Mouse (Mus musculus) forebrain, embryonic 12.5 days (tissue): Measurements from ENCODE around the gene Sh3pxd2a. TPM values are rescaled to one million over a fixed set of nuclear protein-coding genes. Genes with fewer than 3 reads are reported as not detected.

Source experiments
- ATAC-seq: fragments of 200-750 bp; cut with Nextera tagmentation; 2 replicates; pipeline ENCODE4 v1.8.0; 2017; ENCODE audit warnings: moderate TSS enrichment; ENCODE audit not compliant: low FRiP score
- H3K27ac ChIP-seq: fragments of 300-500 bp; sonication (generic); 2 replicates; pipeline ENCODE4 v1.5.1; 2016; ENCODE audit warnings: mild to moderate bottlenecking
- H3K27me3 ChIP-seq: fragments of 300-500 bp; sonication (generic); 2 replicates; pipeline ENCODE4 v1.6.1; 2016; ENCODE audit warnings: mild to moderate bottlenecking
- H3K36me3 ChIP-seq: fragments of 300-500 bp; sonication (generic); replicated peaks from 2 replicates; pipeline ENCODE4 v1.6.1; 2016; ENCODE audit warnings: mild to moderate bottlenecking
- H3K4me1 ChIP-seq: fragments of 300-500 bp; sonication (generic); 2 replicates; pipeline ENCODE4 v1.6.1; 2016
- H3K4me2 ChIP-seq: fragments of 300-500 bp; sonication (generic); 2 replicates; pipeline ENCODE4 v1.6.1; 2016; ENCODE audit warnings: mild to moderate bottlenecking, moderate library complexity
- H3K4me3 ChIP-seq: fragments of 300-500 bp; sonication (generic); replicated peaks from 2 replicates; pipeline ENCODE4 v1.5.1; 2016; ENCODE audit warnings: mild to moderate bottlenecking
- H3K9ac ChIP-seq: fragments of 300-500 bp; sonication (generic); 2 replicates; pipeline ENCODE4 v1.6.1; 2016; ENCODE audit warnings: mild to moderate bottlenecking
- H3K9me3 ChIP-seq: fragments of 300-500 bp; sonication (generic); 2 replicates; pipeline ENCODE4 v1.6.1; 2016
- WGBS: fragments of 180-500 bp; shearing (Covaris S2); methylation state at CpG from one replicate; pipeline ENCODE4 v1.1.7; 2016; 5-methylcytosine and 5-hydroxymethylcytosine counted together
- polyA plus RNA-seq: library from polyadenylated mRNA; unstranded; fragments of >200 nt; fragmentation: Nextera tagmentation; extraction: Ambion mirVana; gene quantifications from 2 replicates; pipeline ENCODE4 v1.2.1, GENCODE M21; 2016

The Sh3pxd2a gene
- polyA plus RNA-seq, 1 experiment from 2014 or later: 3.7 TPM

DNA sequence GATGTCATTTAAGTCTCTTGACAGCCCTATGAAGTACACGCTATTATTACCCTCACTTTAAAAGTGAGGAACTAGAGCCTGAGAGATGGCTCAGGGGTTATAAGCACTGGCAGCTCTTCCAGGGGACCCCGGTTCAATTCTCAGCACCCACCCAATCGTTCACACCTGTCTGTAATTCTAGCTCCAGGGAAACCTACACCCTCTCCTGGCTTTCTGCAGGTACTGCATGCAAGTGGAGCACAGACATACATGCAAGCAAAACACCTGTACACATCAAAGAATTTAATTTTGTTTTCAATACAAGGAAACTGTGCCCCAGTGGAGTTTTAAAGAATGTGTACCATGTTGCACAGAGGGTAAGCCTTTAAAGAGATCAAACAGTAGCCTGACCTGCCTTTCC is 2.4 kb downstream of the Sh3pxd2a start:
- ATAC-seq: no peak
- peaks cover 49% of the 10 kb centered on the region for H3K4me1 ChIP-seq
- H3K27ac ChIP-seq: no peak overlapping the region
- no peaks in the 10 kb centered on the region; the same call in 1 of the 2 replicates for H3K36me3 ChIP-seq
- 93% methylated on average over 3 of the region's 3 CpGs for WGBS
- 0 out of 2 replicates have a peak, but pooled peaks cover 4% of the 10 kb centered on the region for H3K9me3 ChIP-seq
- H3K9ac ChIP-seq: no peak overlapping the region
- H3K4me3 ChIP-seq: no peak overlapping the region
- H3K27me3 ChIP-seq: peaks cover 6% of the 10 kb centered on the region; the same call in 1 of the 2 replicates
- no peak overlapping the region for H3K4me2 ChIP-seq

DNA sequence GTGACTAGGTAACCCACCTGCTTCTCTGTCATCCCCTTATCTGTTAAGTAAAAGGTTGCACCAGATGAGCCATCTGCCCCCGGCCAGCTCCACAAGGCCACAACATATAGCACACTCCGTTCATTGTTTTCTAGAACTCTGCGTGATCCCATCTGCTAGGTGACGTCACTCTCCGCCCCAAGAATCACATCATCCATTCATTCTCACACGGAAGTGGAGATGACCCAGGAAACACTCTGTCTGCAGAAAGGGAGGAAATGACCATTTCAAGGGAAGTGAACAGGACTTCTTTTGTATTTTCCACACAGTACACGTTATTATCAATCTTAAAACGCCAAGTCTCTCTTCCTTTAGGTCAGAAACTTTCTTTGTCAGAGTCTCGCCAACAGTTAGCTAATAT is 2.8 kb downstream of the Sh3pxd2a start:
- Histone ChIP-seq H3K27me3 (peaks cover 6% of the 10 kb centered on the region; the same call in 1 of the 2 replicates), H3K4me2 (no peak overlapping the region), H3K9ac (no peak overlapping the region), H3K9me3 (0 out of 2 replicates have a peak, but pooled peaks cover 4% of the 10 kb centered on the region), H3K27ac (no peak overlapping the region), H3K4me3 (no peak overlapping the region), H3K36me3 (no peaks in the 10 kb centered on the region; the same call in 1 of the 2 replicates), H3K4me1 (peaks cover 53% of the 10 kb centered on the region)
- ATAC-seq: no peak
- 85% methylated on average over 9 of the region's 9 CpGs for WGBS

DNA sequence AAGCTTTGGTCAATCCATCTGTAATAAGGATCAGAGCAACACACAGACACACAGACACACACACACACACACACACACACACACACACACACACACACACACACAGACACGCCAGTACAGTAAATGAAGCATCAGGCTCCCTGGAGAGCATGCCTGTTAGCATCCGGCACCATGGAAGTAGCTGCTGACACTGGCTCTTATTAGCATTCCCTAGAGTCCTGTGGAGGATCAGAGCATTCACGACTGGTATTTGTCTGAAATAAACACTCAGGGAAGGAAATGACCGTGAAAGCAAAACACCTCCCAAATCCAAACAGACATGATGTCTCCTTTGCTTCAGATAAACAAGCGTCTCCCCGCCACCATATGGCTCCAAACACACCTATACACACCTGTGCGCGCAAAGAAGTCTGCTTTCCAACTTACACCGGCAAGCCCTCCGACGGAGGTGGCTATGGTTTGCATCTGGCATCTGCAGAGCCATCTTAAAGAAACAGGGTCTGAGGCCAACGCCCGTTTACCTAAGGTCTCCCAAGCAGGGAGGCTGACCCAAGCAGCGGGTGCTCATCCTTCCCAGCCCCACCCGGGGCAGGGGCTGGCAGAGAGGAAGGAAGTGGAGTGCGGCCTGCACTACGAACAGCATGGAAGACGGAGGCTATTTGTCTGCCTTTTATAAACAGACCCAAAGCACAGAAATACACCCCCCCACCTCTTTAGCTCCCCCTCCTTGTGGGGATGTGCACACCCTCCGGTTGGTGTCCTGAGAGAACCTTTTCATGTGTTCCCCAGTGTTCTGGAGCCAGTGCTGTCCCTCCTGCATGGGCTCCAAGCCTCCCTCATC is 3.9 kb downstream of the Sh3pxd2a start:
- peaks cover 56% of the 10 kb centered on the region for H3K4me1 ChIP-seq
- WGBS: 73% methylated on average over 19 of the region's 19 CpGs

DNA sequence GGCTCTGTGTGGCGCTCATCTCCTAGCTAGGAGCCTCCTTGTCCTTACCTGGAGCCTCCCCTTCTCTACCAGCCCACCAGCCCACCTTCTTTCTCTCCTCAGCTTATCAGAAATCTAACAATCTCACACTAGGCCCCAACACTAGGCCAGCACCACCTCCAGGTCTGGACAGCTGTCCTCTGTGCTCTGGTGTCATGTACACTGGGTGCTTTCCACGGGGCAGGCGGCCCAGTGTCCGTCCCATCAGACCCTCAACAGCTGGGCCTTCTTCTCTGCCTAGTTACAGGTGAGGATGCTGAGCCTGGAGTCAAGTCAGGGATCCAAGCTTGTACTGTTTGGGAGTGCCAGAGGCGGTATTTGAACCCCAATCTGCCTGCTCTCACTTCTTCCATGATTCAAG is 5.0 kb downstream of the Sh3pxd2a start:
- no peak for ATAC-seq
- Histone ChIP-seq H3K4me2 (no peak overlapping the region), H3K27me3 (no peaks in the 10 kb centered on the region), H3K4me3 (no peak overlapping the region), H3K4me1 (peaks cover 56% of the 10 kb centered on the region), H3K27ac (no peak overlapping the region), H3K9me3 (0 out of 2 replicates have a peak, but pooled peaks cover 4% of the 10 kb centered on the region), H3K9ac (no peak overlapping the region), H3K36me3 (no peaks in the 10 kb centered on the region; the same call in 1 of the 2 replicates)
- 86% methylated on average over 5 of the region's 5 CpGs for WGBS

More for the DNA sequence above, 3.9 kb downstream of the Sh3pxd2a start:
- 0 out of 2 replicates have a peak, but pooled peaks cover 4% of the 10 kb centered on the region for H3K9me3 ChIP-seq
- H3K27me3 ChIP-seq: no peaks in the 10 kb centered on the region
- no peak for ATAC-seq
- no peaks in the 10 kb centered on the region; the same call in 1 of the 2 replicates for H3K36me3 ChIP-seq
- no peak overlapping the region for H3K27ac ChIP-seq
- no peak overlapping the region for H3K4me2 ChIP-seq
- H3K4me3 ChIP-seq: no peak overlapping the region
- H3K9ac ChIP-seq: 0 out of 2 replicates have a peak overlapping the region, but pooled peaks have one; percentile 12

DNA sequence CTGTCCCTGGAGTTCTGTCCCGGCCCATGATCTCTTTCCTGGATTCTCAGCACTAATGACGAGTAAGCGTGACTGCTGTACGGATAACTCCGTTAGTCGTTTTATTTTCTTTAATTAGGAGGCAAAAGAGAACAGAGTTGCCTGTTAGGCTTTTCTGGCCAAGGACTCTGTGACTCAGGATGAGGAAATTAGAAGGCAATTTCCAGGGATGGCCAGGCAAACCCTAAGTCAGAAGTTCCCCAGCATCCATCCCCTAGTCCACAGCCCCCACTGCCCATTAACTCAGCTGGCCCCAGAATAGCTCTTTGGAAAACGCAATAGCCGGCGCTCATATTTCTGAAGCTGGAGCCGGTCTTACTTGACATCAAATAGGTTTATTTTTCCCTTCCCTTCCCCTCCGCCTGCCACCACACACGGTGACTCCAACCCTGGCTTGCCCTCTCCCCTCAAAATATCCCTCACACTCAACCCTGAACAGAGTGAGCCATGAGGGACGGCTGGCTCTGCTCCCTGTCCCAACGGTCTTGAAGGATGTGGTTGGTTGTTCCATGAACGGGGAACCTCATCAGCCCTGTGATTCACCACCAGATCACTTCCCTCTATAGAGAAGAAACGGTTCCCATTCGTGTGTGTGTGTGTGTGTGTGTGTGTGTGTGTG is 5.6 kb downstream of the Sh3pxd2a start:
- Histone ChIP-seq H3K4me2 (no peak overlapping the region), H3K4me1 (peaks cover 59% of the 10 kb centered on the region), H3K36me3 (no peaks in the 10 kb centered on the region; the same call in 1 of the 2 replicates), H3K9me3 (0 out of 2 replicates have a peak, but pooled peaks cover 4% of the 10 kb centered on the region), H3K27ac (no peak overlapping the region), H3K9ac (no peak overlapping the region), H3K27me3 (no peaks in the 10 kb centered on the region), H3K4me3 (no peak overlapping the region)
- no peak for ATAC-seq
- 74% methylated on average over 17 of the region's 17 CpGs for WGBS

DNA sequence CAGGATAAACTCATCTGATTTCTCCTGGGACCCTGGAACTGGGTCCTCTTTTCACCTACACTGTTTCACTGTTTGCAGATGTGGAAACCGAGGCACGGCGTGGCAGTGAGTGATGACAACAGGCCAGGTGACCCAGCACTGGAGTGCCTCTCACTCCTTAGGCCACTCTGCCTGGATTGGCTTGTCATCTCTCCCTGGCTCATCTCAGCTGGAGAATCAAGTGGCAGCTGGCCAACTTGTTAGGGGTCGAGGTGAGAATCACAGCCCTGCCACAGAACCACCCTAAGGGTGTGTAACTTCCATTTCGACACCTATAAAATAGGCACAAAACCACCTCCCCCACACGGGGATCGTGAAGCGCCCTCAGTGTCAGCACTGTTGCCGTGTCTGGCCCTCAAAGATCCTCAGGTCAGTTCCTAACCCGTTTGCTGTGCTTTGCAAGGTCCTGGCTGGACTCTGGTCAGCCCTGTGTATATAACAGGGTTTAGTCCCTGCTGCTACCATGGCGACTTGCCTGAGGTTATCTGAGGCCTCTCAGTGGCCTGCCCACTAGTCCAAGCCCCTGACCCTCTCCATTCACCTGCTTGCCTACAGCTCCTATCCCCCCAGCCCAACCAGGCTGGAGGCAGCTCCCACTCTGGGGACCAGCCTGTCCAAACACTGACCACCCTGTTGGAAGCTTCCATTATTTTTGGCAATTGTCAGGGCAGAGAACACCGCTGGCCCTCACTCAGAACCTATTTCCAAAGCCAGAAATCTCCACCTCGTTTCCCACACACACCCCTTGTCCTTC is 6.3 kb downstream of the Sh3pxd2a start:
- WGBS: 69% methylated on average over 13 of the region's 13 CpGs
- Histone ChIP-seq H3K27ac (no peak overlapping the region), H3K36me3 (no peaks in the 10 kb centered on the region; the same call in 1 of the 2 replicates), H3K27me3 (no peaks in the 10 kb centered on the region), H3K4me1 (peaks cover 55% of the 10 kb centered on the region), H3K9ac (no peak overlapping the region), H3K4me3 (no peak overlapping the region), H3K9me3 (0 out of 2 replicates have a peak, but pooled peaks cover 4% of the 10 kb centered on the region), H3K4me2 (no peak overlapping the region)
- ATAC-seq: no peak

DNA sequence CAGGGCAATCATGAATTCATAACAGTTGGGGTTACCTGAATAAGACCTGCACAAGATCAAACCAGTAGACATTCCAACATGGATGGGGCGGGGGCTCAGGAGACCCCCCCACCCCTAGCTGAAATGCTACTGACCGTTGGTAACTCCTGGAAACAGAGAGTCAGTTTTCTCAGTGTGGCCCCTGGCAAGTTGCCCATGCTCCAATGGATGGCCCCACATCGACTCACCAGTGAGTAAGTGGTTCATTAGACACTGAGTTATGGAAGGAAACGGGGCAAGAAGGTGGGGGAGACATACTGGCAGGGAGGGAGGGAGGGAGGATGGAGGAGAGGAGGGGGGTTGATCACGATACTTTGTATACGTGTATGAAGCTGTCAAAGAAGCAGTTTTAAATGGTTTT is 8.2 kb downstream of the Sh3pxd2a start:
- H3K27me3 ChIP-seq: no peaks in the 10 kb centered on the region
- no peak overlapping the region for H3K27ac ChIP-seq
- H3K4me1 ChIP-seq: peaks cover 50% of the 10 kb centered on the region
- no peak overlapping the region for H3K4me3 ChIP-seq
- no peak overlapping the region for H3K4me2 ChIP-seq
- H3K9ac ChIP-seq: no peak overlapping the region
- H3K9me3 ChIP-seq: no peaks in the 10 kb centered on the region
- H3K36me3 ChIP-seq: no peaks in the 10 kb centered on the region
- ATAC-seq: no peak
- WGBS: 71% methylated on average over 6 of the region's 6 CpGs

DNA sequence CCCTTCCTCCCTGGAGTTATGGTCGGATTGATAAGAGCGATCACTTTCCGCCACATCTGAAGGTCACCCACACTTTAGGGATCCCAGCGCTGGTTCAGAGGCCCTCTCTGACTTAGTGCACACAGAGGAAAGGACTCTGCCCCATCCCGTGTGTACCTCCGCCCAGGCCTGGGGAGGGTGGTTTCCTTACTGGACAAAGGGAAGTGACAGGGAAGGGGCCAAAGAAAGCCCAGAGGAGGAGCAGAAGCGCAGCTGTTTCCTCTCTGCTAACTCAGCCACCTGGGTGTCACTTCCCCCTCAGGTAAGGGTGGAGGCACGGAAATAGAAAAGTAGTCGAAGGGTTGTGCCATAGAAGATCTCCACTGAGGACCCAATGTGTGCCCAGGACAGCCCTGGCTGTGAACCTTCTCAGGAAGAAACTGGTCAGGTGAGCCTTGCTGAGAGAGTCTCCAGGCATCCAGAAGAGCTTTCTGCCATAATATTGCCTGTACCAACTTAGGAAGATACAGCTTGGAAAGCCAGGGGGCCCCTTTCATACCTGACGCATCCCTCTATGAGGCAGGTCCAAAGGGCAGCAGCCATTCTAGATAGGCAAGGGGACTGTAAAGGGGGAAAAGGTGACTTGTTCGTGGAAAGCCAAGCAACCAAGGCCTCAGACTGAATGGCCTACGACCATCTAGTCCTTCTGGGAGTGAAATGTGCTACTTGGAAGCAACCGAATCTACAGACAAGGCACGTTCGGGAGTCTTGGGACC is 9.0 kb downstream of the Sh3pxd2a start:
- ATAC-seq: no peak
- H3K4me1 ChIP-seq: peaks cover 53% of the 10 kb centered on the region
- H3K36me3 ChIP-seq: no peaks in the 10 kb centered on the region
- no peak overlapping the region for H3K4me2 ChIP-seq
- no peaks in the 10 kb centered on the region for H3K27me3 ChIP-seq
- 88% methylated on average over 15 of the region's 15 CpGs for WGBS
- no peak overlapping the region for H3K9ac ChIP-seq
- H3K9me3 ChIP-seq: no peaks in the 10 kb centered on the region
- H3K27ac ChIP-seq: no peak overlapping the region
- no peak overlapping the region for H3K4me3 ChIP-seq

DNA sequence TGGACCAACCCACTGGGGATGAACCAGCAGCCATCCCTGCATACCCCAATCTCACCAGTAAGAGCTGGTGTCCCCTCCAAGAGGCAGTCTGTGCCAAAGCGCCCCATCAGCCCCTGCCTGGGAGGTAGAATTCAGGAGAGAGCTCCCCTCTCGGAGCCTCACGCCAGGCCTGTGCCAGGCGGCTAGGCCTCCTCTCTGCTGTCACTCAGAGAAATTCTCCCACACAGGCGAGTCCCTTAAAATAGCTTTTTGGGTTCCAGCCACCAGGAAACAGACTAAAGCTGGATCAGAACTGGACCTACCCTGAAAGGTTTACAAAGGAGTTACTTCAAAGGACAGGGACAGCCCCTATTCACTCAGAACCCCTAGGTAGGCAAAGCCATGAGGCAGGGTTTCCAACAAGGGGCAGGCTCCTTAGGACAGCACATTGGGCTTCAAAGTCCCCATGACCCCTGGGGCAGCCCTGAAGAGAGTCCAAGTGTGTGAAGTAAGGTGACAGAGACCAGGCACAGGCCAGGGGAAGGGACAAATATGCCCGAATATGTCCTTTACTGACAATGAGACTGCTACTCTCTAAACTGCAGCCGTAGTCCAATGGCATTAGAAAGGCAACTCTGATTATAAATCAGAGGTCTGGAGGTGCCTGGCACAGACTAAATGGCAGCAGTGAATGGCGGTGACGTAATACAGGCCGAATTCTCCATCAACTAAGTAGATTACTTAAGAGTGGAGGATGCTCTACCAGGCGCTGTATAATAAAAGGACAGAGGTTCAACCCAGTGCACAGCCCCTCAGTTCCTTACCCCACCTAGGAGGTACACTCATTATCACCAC is 9.8 kb downstream of the Sh3pxd2a start:
- Histone ChIP-seq H3K9me3 (no peaks in the 10 kb centered on the region), H3K36me3 (no peaks in the 10 kb centered on the region), H3K27ac (no peak overlapping the region), H3K4me3 (no peak overlapping the region), H3K4me1 (peaks cover 59% of the 10 kb centered on the region), H3K27me3 (no peaks in the 10 kb centered on the region), H3K4me2 (no peak overlapping the region), H3K9ac (no peak overlapping the region; the same call in 1 of the 2 replicates)
- ATAC-seq: no peak
- WGBS: 71% methylated on average over 11 of the region's 11 CpGs

DNA sequence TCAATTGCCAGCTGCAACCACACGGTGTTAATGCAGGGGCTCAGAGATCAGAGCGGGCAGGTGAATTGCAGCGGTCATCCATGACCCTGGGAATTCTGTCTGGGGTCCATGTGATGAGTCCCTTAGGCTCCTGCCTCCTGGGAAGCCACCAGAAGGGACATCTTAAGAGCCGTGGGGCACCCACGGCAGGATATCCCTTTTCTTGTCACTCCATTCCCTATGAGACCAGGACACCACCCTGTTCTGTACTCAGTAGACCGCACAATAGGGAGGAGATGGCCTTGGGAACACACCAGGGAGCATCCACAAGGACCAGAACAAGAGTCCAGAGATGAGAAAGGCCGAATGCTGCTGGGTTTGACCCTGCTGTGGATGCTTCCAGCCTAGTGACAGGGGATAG is 10.8 kb downstream of the Sh3pxd2a start:
- Histone ChIP-seq H3K27me3 (no peaks in the 10 kb centered on the region), H3K27ac (no peak overlapping the region), H3K4me1 (peaks cover 65% of the 10 kb centered on the region), H3K4me2 (no peak overlapping the region), H3K36me3 (no peaks in the 10 kb centered on the region), H3K4me3 (no peak overlapping the region), H3K9me3 (no peaks in the 10 kb centered on the region), H3K9ac (no peak overlapping the region)
- ATAC-seq: no peak
- WGBS: 84% methylated on average over 7 of the region's 7 CpGs

DNA sequence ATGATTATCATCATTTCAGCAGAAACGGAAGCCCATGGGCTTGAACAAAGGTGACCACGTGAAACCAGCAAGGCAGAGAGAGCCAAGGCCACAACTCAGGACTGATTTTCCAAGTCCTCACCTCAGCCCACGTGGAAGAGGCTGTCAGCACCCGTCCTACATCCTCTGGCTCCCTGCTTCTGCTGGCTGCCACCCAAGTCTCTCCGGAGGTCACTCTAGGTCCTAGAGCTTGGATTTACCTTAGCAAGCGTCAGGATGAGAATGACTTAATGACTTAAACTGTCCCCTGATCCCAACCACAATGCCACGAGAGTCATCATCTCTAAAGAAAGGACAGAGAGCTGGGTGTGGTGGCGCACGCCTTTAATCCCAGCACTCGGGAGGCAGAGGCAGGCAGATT is 11.5 kb downstream of the Sh3pxd2a start:
- H3K4me3 ChIP-seq: no peak overlapping the region
- no peaks in the 10 kb centered on the region for H3K9me3 ChIP-seq
- H3K27ac ChIP-seq: no peak overlapping the region
- no peaks in the 10 kb centered on the region for H3K27me3 ChIP-seq
- H3K4me1 ChIP-seq: peaks cover 65% of the 10 kb centered on the region
- H3K9ac ChIP-seq: no peak overlapping the region
- ATAC-seq: no peak
- WGBS: 87% methylated on average over 10 of the region's 10 CpGs
- no peak overlapping the region for H3K4me2 ChIP-seq
- no peaks in the 10 kb centered on the region for H3K36me3 ChIP-seq
